In genomic region chr5:107968079-107968478, GRCm38 (mm10) we compare ENCODE assay signal across 25 mouse cellular contexts. TPM values are rescaled to one million over a fixed set of nuclear protein-coding genes. Genes with fewer than 3 reads are reported as not detected.
DNase-seq lines count a peak whose midpoint lies in the region; ATAC-seq and TF ChIP-seq lines count a peak whose summit lies in the region.
"Had no signal": no experiment of that assay in that cellular context is flagged by ENCODE, and none has a peak within 500 bp of the region (broad histone marks: within the 10 kb centered on the region; RNA-seq: fewer than 3 reads in every experiment).

No protein-coding gene starts in this region.

- peaks cover 57 to 63% of the 10 kb centered on the region in 2 experiments for H3K4me1 ChIP-seq in MEL (ENCODE audit: control insufficient read depth in 1 of 2, insufficient read depth in 2 of 2, low read length in 2 of 2)
- peaks cover 91% of the 10 kb centered on the region for H3K4me1 ChIP-seq in liver, embryonic 12.5 days
- H3K4me1 ChIP-seq: hindbrain, embryonic 12.5 days had no signal

- WGBS in liver, embryonic 12.5 days (ENCODE audit: insufficient replicate concordance), result 67% methylated on average over 3 of the region's 3 CpGs
- 81% methylated on average over 3 of the region's 3 CpGs for WGBS in macrophage (ENCODE audit: missing documents)

- H3K4me3 ChIP-seq in MEL (ENCODE audit: control insufficient read depth in 1 of 2, insufficient read depth in 1 of 2, low read depth in 2 of 2, low read length in 2 of 2), result no peak overlapping the region
- H3K4me3 ChIP-seq in liver, embryonic 12.5 days, result no peak overlapping the region
- H3K4me3 ChIP-seq in macrophage (ENCODE audit: inconsistent target), result no peak overlapping the region
- H3K4me3 ChIP-seq: embryonic facial prominence, embryonic 13.5 days; heart, adult 2 months; heart, embryonic 13.5 days; hindbrain, embryonic 12.5 days; lung, embryonic 15.5 days had no signal

- H3K9ac ChIP-seq in MEL (ENCODE audit: control insufficient read depth, low read depth, low read length, poor library complexity, severe bottlenecking), result no peak overlapping the region
- H3K9ac ChIP-seq in liver, embryonic 12.5 days, result 0 out of 2 replicates have a peak overlapping the region, but pooled peaks have one; percentile 22
- H3K9ac ChIP-seq: embryonic facial prominence, embryonic 13.5 days; heart, embryonic 13.5 days; hindbrain, embryonic 12.5 days; lung, embryonic 15.5 days had no signal

- no peaks in the 10 kb centered on the region for H3K27me3 ChIP-seq in MEL (ENCODE audit: control insufficient read depth in 1 of 2, insufficient read depth in 2 of 2, low read length in 2 of 2)
- no peaks in the 10 kb centered on the region for H3K27me3 ChIP-seq in liver, embryonic 12.5 days (replicated peaks)
- H3K27me3 ChIP-seq: embryonic facial prominence, embryonic 13.5 days; heart, embryonic 13.5 days; hindbrain, embryonic 12.5 days; lung, embryonic 15.5 days had no signal

- no peak for ATAC-seq in liver, embryonic 12.5 days
- ATAC-seq: forebrain, embryonic 14.5 days; inflammation-experienced regulatory T-cells, adult 6 months had no signal

- H3K36me3 ChIP-seq in MEL (ENCODE audit: control insufficient read depth in 1 of 2, insufficient read depth in 2 of 2, low read length in 2 of 2), result peaks cover 0 to 80% of the 10 kb centered on the region in 2 experiments; a peak in 2 of 4 replicates
- H3K36me3 ChIP-seq in liver, embryonic 12.5 days, result no peaks in the 10 kb centered on the region
- H3K36me3 ChIP-seq in macrophage (ENCODE audit: inconsistent target), result no peaks in the 10 kb centered on the region
- H3K36me3 ChIP-seq: embryonic facial prominence, embryonic 13.5 days; heart, embryonic 13.5 days; hindbrain, embryonic 12.5 days; lung, embryonic 15.5 days had no signal

- 0 out of 2 replicates have a peak overlapping the region, but pooled peaks have one; percentile 1 for H3K4me2 ChIP-seq in liver, embryonic 12.5 days
- H3K4me2 ChIP-seq: embryonic facial prominence, embryonic 13.5 days; heart, embryonic 13.5 days; hindbrain, embryonic 12.5 days; lung, embryonic 15.5 days; midbrain, embryonic 11.5 days had no signal

- peak overlapping the region; percentile 26; the same call in 1 of the 2 replicates for H3K27ac ChIP-seq in MEL (ENCODE audit: control insufficient read depth, low read depth, low read length)
- peak overlapping the region; percentile 86 for H3K27ac ChIP-seq in liver, embryonic 12.5 days
- H3K27ac ChIP-seq in macrophage, result 0 out of 2 replicates have a peak overlapping the region, but pooled peaks have one; percentile 10
- H3K27ac ChIP-seq: embryonic facial prominence, embryonic 13.5 days; heart, adult 2 months; heart, embryonic 13.5 days; hindbrain, embryonic 12.5 days; lung, embryonic 15.5 days had no signal

- intact Hi-C loops in heart, postnatal 36 days (cut with DNase I), result no loop called here

- no peak for TF ChIP-seq CTCF in MEL (IDR thresholded peaks at IDR 0.05 in 2 of 3, conservative IDR thresholded peaks at IDR 0.05 in 1 of 3; ENCODE audit: control insufficient read depth in 1 of 3, insufficient read depth in 1 of 3, low read depth in 2 of 3, low read length in 3 of 3, poor library complexity in 1 of 3, severe bottlenecking in 1 of 3)

- no peaks in the 10 kb centered on the region for H3K9me3 ChIP-seq in MEL (replicated peaks; ENCODE audit: insufficient read depth, low read length)
- H3K9me3 ChIP-seq in liver, embryonic 12.5 days (replicated peaks), result no peaks in the 10 kb centered on the region
- H3K9me3 ChIP-seq: embryonic facial prominence, embryonic 13.5 days; G1E; heart, embryonic 13.5 days; hindbrain, embryonic 12.5 days; lung, embryonic 15.5 days had no signal

- TF ChIP-seq EP300 in MEL (IDR thresholded peaks at IDR 0.05; ENCODE audit: low read depth in 1 of 2, low read length in 2 of 2), result 0 out of 4 replicates have a peak, but pooled peaks of 1 of the 2 experiments have one; percentile 22

- TF ChIP-seq POLR2A in MEL (IDR thresholded peaks at IDR 0.05; ENCODE audit: control insufficient read depth in 1 of 2, insufficient read depth in 1 of 2, low read depth in 1 of 2, low read length in 2 of 2, poor library complexity in 1 of 2), result no peak

- peaks cover 7% of the 10 kb centered on the region for H3K79me2 ChIP-seq in MEL (ENCODE audit: control insufficient read depth, insufficient read depth, low read length, poor library complexity)
- peaks cover 94% of the 10 kb centered on the region for H3K79me2 ChIP-seq in macrophage (ENCODE audit: inconsistent target)

- no peak for TF ChIP-seq RAD21 in MEL (IDR thresholded peaks at IDR 0.05; ENCODE audit: low read depth, low read length)

- DNase-seq in heart, adult 11 months, result peak; percentile 68
- DNase-seq in heart, postnatal 36 days, result no peak
- DNase-seq in MEL (ENCODE audit: low read depth, low spot score), result peak; percentile 51
- DNase-seq in right cerebral cortex, adult 2 months (ENCODE audit: low spot score in 2 of 2), result no peak
- DNase-seq in thymus, postnatal 14 days, result no peak
- DNase-seq: adrenal gland, adult 2 months; cerebellum, adult 2 months; cerebellum, postnatal 25 days; gastrocnemius, postnatal 14 days; heart, adult 2 months; heart, postnatal 14 days; kidney, postnatal 36 days; lung, postnatal 4 days; right cerebral cortex, adult 18-20 months; thymus, adult 18-20 months had no signal

TF ChIP-seq in MEL, 35 proteins besides CTCF, POLR2A, EP300 and RAD21:
- TF ChIP-seq TCF12 (IDR thresholded peaks at IDR 0.05; ENCODE audit: low read depth, low read length), result no peak
- TF ChIP-seq ETS1 (IDR thresholded peaks at IDR 0.05; ENCODE audit: low read depth, low read length), result peak; percentile 47; the same call in 1 of the 2 replicates

RNA-seq across cellular contexts. Expression of gene Fam69a, which starts 18.8 kb away (rescaled TPM):
- 1 to 10 TPM; 8.2 to 8.9 TPM for total RNA-seq in heart, postnatal 36 days (2021)
- 8.0 and 10.6 TPM in 2 replicates for total RNA-seq in MEL (2012; rRNA removed)
- polyA plus RNA-seq in MEL (2012; ENCODE audit: insufficient read depth in 1 of 2, insufficient read length in 2 of 2, low read depth in 1 of 2, low replicate concordance in 2 of 2, missing spikeins in 1 of 2) (1 to 10 TPM in 1 of 2 experiments, not detected in 1; 8.5 TPM), macrophage (2018) (9.4 to 24.9 TPM (median 18.7 TPM) in 3 replicates)
- polyA plus RNA-seq in liver, embryonic 12.5 days (2016; fragmentation: Nextera tagmentation; extraction: Ambion mirVana), result 12.5 and 13.8 TPM in 2 replicates
- 10 to 100 TPM in 9 of 26 experiments, 1 to 10 TPM in 17; 2.1 to 13.4 (median 8.8) TPM for total RNA-seq in macrophage (2018; cell fraction: chromatin; rRNA removed)
- total RNA-seq in macrophage (2018; cell fraction: cytosol; rRNA removed), result 10 to 100 TPM in 25 of 26 experiments, 1 to 10 TPM in 1; 9.2 to 20.7 (median 15.0) TPM
- 10 to 100 TPM in 25 of 26 experiments, 1 to 10 TPM in 1; 9.0 to 28.6 (median 15.9) TPM for total RNA-seq in macrophage (2018; cell fraction: nucleus; rRNA removed)

Comparison
In these comparisons a context has a peak if more than half of its experiments do, and no peak if none do; other contexts are left out.
1. DNase-seq: peak in heart, adult 11 months (single experiment) and MEL (single experiment); none in heart, postnatal 36 days (0 of 2), right cerebral cortex, adult 2 months (0 of 2) and thymus, postnatal 14 days (single experiment).
2. H3K27ac ChIP-seq: peak in every context shown above with its lines; median percentile 86 in liver, embryonic 12.5 days; 26 in MEL; 10 in macrophage.